Mouse (Mus musculus) gastrocnemius, postnatal 10 days (tissue): Measurements from ENCODE around the gene Adap1. TPM values are rescaled to one million over a fixed set of nuclear protein-coding genes. Genes with fewer than 3 reads are reported as not detected.

Source experiments
- DNase-seq: peaks from one replicate; pipeline ENCODE4 v3.0.0; 2021; ENCODE audit warnings: mixed read lengths
- total RNA-seq, 2 experiments: library from RNA; stranded (reverse); gene quantifications; 2 replicates each; pipeline ENCODE4 v1.2.3; 2021

Gene Adap1
- total RNA-seq, 2 experiments from 2014 or later, result 2.2 to 2.6 TPM

GRCm38 (mm10) chr5:139286142-139286941 is 39.1 kb downstream of the Adap1 start:
- no peak for DNase-seq

- DNase-seq, result no peak
These were observed 39.9 kb downstream of the Adap1 start for GRCm38 (mm10) chr5:139285383-139286067.

GRCm38 (mm10) chr5:139283460-139284180 is 41.8 kb downstream of the Adap1 start:
- no peak for DNase-seq

- DNase-seq, result peak; percentile 90
These were observed 43.2 kb downstream of the Adap1 start for GRCm38 (mm10) chr5:139282191-139282590.

GRCm38 (mm10) chr5:139281373-139282112 is 43.9 kb downstream of the Adap1 start:
- no peak for DNase-seq

GRCm38 (mm10) chr5:139277287-139277686 is 48.1 kb downstream of the Adap1 start:
- no peak for DNase-seq

DNA sequence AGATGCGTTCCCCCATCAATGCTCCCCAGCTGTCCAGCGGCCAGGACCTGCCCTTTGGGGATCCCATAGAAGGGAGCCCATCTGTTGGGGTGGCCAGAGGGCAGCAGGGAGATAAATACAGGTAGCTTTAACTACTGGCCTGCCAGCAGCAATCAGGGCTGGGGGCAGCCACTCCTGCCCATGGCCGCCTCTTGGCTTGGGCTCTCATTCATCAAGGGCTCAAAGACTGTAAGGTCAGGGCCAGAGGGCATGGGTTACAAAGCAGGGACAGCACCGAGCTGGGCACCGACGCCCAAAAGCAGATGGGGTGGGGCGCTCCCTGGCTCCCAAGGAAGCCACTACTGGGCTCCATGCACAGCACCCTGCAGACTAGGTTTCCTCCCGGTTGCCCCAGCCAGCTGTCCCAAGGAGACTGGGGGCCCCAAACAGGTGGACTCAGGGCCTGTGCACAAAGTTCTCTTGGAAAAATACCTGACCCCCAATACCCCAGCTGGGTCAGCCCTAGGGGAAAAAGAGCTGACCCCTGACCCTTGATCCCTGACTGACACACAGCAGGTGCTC is 53.3 kb downstream of the Adap1 start:
- no peak for DNase-seq

- no peak for DNase-seq
These were observed 54.5 kb downstream of the Adap1 start for GRCm38 (mm10) chr5:139270806-139271521.

DNA sequence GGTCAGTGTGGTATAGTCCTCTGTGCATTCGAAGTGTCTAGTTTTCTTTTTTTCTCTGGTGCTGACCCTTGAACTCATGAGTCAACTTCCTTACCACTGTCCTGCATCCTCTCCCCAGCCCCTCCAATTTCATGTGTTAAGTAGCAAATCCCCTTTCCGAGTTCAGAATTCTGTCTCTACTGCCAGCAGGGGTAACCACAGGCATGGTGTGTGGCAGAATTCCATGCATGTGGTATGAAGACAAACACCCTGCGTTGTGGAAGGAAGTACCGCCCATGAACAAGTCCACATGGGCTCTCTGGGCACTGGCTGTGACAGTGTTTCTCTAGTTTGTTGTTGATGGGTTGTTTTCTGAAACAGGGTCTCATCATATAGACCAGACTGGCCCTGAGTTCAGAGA is 57.8 kb downstream of the Adap1 start:
- no peak for DNase-seq

GRCm38 (mm10) chr5:139261403-139261802 is 64.0 kb downstream of the Adap1 start:
- no peak for DNase-seq

DNA sequence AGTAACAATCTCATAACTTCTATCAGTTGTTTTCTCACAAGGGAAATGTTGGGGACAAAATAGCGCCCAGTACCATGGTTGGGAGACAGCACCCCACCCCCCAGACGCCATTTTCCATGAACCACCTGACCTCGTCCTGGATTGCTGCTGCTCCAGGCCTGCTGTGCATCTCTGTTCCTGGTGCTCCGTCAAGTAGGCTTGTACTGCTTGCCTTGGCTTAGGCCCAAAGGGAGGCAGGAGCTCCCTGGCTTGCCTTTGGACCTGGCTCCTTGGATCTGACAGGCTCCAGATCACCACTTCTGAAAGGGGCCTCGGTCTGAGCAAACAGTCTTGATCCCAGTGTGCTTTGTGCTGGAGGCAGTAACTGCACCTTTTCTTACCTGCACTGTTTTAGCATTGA is 65.6 kb downstream of the Adap1 start:
- DNase-seq, result no peak

DNA sequence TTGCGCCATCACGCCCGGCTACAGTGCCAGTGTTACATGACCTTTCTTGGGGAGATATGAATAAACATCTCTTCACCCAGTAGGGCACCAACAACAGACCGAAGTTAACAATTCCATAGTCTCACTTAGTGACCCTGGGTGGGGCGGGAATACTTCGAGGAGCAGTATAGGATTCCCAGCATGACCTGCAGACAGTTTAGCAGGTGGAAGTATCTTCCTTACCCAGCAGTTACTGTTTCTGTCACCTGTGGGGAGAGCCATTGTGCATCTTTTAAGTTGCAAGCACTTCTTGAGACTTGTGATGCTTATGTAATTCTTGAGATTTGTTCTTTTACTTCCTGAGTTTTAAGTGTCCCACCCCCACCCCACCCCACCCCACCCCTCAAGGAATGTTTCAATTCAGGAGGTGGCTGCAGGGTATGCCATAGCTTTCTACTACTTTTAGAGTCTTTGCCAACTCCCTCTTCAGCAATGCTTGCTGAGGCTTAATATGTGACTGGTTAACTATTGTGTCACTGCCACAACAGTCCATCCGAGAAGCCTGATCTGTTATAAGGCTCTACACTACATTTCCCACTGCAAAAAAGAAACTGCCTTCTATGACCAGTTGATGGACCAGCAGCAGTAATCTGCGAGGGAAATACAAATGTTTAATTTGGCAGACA is 66.9 kb downstream of the Adap1 start:
- no peak for DNase-seq

DNA sequence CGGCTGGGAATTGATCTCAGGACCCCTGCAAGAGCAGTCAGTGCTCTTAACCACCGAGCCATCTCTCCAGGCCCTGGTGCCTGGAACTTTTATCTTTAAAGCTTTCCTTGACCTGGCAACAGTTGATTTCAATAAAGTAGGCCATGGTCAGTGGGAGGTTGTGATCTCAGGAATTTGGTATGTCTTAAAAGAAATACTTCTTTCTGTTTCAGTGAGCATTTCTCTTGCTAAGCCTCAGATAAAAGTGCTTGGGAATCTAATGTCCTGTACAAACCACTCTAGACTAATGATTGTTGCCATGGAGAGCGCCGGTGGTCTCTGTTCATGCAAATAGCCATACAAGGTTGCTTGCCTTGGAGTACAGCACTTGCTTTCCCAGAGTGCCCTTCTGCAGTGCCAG is 67.6 kb downstream of the Adap1 start:
- DNase-seq, result no peak

- DNase-seq, result no peak
These were observed 68.2 kb downstream of the Adap1 start for GRCm38 (mm10) chr5:139257265-139257664.

- no peak for DNase-seq
These were observed 69.1 kb downstream of the Adap1 start for GRCm38 (mm10) chr5:139256211-139256765.

GRCm38 (mm10) chr5:139255777-139256176 is 69.6 kb downstream of the Adap1 start:
- DNase-seq, result no peak

DNA sequence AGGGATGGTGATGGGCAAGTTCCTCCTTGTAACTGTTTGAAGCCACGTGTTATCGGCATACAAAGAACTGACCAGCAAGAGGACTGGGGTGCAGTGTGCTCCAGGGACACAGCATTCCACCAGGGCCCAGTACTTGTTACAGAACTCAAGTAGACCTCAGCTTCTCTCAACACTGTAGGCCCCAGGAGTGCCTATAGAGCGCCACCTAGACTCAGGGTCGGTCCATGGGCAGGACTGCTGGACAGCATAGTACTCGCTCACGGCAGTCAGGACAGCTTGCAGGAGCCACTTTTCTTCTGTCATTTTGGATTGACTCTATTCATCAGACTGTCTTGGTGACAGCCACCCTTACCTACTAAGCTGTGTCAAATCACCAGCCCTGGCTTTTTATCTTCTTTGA is 70.5 kb downstream of the Adap1 start:
- no peak for DNase-seq

DNA sequence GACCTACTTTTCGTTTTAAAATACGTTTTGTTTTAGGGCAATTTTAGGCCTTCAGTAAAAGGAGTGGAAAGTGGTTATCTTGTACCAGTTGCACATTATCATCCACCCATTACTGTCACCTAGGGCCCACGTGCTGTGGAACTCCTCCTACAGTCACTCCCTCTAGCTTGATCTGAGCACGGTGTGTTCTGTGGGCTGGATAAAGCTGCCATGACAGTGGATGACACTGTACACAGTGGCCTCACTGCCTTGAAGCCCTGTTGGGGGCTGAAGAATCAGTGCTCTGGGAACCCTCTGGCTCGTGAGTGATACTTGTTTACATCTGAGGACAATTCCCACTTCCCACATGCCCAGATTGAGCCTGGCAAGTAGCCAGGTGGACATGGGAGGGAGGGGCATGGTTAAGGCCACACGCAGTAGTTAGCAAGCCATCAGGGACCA is 72.1 kb downstream of the Adap1 start:
- no peak for DNase-seq

DNA sequence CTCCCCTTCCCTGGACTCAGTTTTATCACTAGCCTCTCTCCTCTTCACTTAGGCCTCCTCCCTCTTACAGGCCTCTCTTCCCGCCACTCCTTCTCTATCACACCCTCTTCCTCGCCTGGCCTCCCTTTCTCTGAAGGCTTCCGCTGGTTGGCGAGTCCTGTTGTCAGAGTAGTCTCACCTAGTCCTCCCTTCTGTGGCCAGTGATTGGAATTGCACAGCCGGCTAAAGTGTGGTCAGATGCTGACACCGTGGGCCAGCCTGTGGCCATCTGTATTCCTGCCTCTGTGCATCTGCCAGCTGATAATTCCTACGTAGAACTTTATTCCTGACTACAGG is 72.5 kb downstream of the Adap1 start:
- DNase-seq, result no peak

GRCm38 (mm10) chr5:139252081-139252909 is 73.1 kb downstream of the Adap1 start, which contains the start of gene Get4:
Gene Get4 (plus strand): TSS chr5:139252324.
- peak; percentile 98 for DNase-seq
